Mouse (Mus musculus) ovary, postnatal 14 days (tissue): Measurements from ENCODE around the gene Ntrk3.

Experiments
- DNase-seq: peaks from one replicate; pipeline ENCODE4 v3.0.0; 2022; ENCODE audit warnings: low spot score

Ntrk3 gene

DNA sequence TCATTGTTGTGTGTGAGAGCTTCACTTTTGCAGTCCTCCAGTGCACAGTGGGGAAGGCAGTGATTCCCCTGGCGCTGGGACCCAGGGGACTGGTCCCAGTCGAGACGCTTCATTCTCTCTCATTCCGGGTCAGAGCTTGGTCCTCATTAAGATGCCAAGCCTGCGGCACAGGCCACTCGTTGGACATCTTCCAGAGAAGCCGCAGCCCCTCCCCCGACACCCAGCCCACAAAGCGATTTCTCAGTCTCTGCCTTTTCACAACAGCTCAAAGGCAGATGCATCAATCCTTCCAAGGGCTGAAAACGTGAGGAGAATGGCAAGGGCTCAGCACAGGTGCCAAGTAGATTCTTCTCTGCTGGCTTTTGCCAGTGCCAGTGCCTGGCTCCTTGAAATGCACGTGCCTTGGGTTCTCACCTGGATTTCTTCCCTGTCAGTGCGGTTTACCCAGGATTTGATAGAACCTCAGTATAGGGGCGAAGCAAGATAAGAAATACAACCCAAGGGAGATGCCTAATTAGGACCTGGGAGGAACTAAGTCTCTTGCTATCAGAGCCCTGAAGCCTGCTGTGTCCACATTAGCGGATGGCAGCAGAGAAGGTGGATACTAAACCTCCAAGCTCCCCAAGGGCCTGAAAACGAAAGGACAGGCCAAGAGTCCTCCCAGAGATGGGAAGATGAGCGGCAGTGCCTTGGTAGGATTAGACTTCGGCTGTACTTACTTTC is 546.7 kb downstream of the Ntrk3 start:
- no peak for DNase-seq

DNA sequence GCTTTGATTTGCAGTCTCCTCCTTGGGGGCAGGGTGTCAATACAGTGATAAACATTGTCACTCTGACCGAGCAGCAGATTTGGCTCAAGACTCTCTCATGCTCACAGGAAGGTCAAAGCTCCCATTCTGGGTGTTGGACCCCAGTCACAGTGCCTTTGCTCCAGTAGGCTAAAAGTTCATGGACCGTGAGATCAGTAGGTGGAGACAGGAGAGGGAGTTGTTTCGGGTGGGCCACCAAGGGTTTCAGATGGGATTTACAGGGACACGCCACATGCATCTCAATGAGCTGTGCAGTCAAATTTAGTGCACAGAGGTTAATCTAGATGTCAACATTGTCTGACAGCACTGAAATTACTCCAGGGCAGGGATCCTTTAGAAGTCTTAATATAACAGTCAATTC is 552.2 kb downstream of the Ntrk3 start:
- no peak for DNase-seq

DNA sequence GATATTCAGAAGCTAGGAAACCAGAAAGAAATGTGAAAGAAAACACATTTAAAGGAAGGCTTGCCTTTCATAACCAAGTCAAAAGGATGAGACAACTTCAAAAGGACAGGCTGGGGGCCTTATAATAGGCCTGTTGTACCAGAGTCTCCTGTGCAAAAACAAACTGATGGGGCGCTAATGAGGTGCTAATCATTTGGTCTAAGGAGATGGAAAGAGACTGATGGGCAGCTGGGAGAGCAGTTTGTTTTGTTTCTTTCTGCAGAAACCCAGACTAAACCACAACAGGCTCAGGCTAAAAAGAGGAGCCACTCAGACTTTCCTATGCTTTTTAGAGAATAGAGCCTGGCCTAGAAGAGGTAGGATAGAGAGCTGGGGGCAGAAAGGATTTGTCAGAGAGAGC is 554.4 kb downstream of the Ntrk3 start:
- no peak for DNase-seq

DNA sequence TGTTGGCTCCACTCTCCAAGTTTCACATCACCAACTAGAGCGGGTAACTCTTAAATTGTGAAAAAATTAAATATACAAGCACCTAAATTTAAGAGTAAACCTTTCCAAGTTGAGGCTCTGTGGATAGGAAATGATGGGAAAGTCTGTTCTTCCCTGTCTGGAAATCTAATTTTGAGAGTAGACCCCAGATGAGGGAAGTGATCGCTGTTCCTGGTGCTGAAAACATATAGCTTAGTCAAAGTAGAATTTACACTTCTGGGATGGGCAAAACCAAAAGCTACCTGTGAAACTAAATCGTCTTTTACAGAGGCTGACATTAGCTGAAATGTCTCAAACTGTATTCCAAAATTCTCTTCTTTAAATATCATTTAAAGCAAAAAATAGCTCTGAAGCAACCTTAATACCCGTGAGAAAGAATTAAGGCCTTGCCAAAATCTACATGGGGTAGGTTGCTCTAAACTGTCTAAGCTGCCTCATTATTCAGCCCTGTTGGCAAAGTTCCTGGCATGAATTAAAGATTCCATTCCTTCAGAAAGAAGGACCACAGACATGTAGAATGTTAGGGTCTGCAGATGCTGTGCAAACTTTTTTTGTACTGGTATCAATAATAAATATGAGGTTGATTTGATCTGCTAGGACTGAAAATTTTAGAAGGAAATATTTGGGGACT is 557.7 kb downstream of the Ntrk3 start:
- DNase-seq, result no peak

DNA sequence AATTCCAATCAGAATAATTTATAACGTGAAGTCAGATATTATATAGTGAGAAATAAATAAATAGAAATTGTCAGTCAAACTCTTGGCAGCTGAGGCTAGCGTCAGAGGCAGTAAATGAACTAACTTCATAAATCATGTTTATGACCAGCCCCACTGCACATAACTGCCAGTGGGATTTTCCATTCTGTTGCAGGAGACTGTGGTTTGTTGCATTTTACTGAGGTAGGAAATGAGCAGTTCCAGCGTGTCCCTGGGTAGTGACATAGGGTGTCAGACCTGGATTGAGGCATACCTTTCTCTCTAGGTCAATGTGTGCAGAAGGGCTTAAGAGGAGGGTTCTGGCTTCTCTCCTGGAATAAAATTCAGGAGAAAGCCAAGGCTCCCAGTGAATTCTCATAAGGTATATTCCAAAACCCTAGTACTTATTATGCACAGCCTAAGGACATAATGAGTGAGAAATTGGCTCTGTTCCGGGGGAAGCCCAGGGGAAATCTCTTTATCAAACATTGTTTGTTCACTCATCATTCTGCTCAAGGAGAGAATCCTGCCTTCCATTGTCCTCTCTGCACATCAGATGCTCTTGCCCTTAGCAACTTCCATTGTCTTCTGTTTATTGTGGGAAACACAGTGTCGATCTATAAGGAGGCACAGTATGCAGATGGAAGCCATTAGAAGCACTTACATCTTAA is 565.4 kb downstream of the Ntrk3 start:
- no peak for DNase-seq

DNA sequence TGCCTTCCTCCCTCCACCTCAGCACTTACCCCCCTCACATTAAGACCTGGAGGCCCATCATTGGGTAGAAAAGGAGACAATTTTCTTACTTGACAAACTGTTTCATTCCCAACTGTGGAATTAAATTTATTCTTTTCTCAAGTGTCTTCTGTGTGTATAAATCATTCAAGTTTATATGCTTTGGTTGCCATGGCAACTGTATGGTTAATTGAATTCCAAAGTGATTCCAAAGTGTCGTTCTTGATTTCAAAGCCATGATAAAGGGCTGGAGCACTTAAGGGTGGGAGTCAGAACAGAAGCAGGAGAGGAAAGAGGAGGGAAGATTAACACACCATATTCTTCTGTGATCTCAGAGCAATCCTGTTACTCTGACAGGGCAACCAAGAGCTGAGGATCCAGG is 572.3 kb downstream of the Ntrk3 start:
- DNase-seq, result no peak

DNA sequence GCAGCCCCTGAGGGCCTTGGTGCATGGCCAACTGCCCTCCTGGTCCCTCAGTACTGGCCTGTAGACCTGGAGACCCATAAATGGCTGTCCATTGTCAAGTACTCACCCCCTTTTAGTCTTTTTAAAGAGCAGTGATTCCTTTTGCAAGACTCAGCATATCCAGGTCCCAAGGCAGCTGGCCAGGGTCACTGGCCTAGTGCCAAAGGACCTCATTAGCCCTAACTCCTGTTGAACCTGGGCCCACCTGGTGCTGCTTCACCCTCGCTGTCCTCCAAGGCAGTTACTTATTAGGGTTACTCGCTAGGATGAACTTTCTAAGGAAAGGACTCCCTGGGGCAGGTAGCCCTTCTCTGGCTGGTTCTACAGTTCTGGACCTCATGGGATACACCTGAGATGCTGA is 579.9 kb downstream of the Ntrk3 start:
- no peak for DNase-seq

DNA sequence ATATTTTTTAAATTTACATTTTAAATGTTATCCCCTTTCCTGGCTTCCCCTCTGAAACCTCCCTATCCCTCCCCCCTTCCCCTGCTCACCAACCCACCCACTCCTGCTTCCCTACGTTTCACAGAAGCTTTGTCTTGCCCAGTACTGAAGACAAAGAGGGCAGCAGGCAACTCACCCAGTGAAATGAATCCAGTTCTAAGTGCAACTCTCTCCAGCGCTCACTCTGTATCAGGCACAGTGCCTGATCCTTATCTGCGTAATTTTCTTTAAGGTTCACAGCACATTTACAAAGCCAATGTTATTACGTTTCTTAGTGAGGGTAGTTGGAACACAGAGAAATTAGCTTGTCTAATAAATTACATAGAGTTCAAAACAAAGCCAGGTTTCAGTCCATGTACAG is 592.6 kb downstream of the Ntrk3 start:
- no peak for DNase-seq

DNA sequence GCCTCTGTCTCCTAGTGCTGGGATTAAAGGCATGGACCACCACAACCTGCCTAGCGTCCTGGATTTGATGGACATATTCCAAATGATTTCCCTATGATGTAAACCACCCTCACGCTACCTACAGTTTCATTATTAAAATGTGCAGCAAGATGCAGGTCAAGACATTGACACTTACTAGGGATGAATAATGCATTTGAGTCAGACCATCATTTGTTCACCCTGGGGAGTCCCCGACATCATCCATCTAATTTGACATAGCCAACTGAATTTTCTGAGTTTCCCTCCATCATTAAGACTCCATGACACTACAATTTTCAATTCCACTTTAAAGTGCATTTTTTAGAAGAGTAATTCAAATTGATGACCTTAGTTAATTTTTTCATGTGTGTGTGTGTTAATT is 593.0 kb downstream of the Ntrk3 start:
- no peak for DNase-seq

DNA sequence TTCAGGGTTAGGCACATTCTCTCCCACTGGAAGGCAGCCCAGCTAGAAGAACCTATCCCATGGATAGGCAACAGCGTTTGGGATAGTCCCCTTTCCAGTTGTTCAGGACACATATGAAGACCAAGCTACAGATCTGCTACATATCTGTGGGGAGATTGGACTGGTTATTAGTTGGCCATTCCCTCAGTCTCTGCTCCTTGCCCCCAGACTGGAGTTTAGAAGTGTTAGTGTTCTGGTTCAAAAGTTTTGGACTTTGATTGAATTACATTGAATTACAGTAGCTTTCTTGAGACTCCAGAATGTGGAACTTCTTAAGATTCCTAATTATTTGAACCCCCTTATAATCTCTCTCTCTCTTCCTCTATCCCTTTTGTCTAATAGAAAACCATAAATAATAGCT is 607.8 kb downstream of the Ntrk3 start:
- no peak for DNase-seq
